Mouse (Mus musculus) lung, adult 2 months (tissue): Measurements from ENCODE around the gene Cdc14a. TPM values are rescaled to one million over a fixed set of nuclear protein-coding genes. Genes with fewer than 3 reads are reported as not detected.

Experiments used
- DNase-seq: peaks from one replicate; pipeline ENCODE4 v3.0.0; 2022
- H3K4me1 ChIP-seq: fragments of 200-500 bp; 2 replicates; pipeline ENCODE4 v1.6.1; 2011; ENCODE audit warnings: low read length; ENCODE audit not compliant: control insufficient read depth, insufficient read depth
- H3K4me3 ChIP-seq: fragments of 200-500 bp; replicated peaks from 2 replicates; pipeline ENCODE3; 2011; ENCODE audit warnings: low read depth, mild to moderate bottlenecking, control low read depth, low read length; ENCODE audit errors: extremely low read depth
- CTCF ChIP-seq: fragments of 200-500 bp; IDR thresholded peaks from 2 replicates; pipeline ENCODE4 v1.5.1; 2011; ENCODE audit warnings: mild to moderate bottlenecking, low read length, control low read depth; ENCODE audit not compliant: insufficient read depth
- POLR2A ChIP-seq: fragments of 200-500 bp; IDR thresholded peaks from 2 replicates; pipeline ENCODE4 v1.6.1; 2011; ENCODE audit warnings: low read depth, mild to moderate bottlenecking, control low read depth, low read length, borderline replicate concordance; ENCODE audit errors: extremely low read depth
- WGBS: fragments of 180-500 bp; shearing (Covaris S2); methylation state at CpG from one replicate; pipeline ENCODE4 v1.1.7; 2018; 5-methylcytosine and 5-hydroxymethylcytosine counted together
- polyA plus RNA-seq: library from polyadenylated mRNA; depleted of rRNA; stranded (reverse); fragments of >200 nt; gene quantifications from 2 replicates; pipeline ENCODE4 v1.2.3, GENCODE M21; 2012; rRNA removed

Gene Cdc14a
- polyA plus RNA-seq, 1 experiment = 7.2 TPM

- TF ChIP-seq CTCF (no peak), POLR2A (no peak)
- H3K4me3 ChIP-seq = no peak overlapping the region
- no peak for DNase-seq
- no peaks in the 10 kb centered on the region for H3K4me1 ChIP-seq
- 78% methylated on average over 4 of the region's 4 CpGs for WGBS
Observed at GRCm38 (mm10) chr3:116236856-116237255, 187.0 kb downstream of the Cdc14a start.

- 81% methylated on average over 3 of the region's 3 CpGs for WGBS
- Histone ChIP-seq H3K4me3 (no peak overlapping the region), H3K4me1 (no peaks in the 10 kb centered on the region)
- TF ChIP-seq CTCF = no peak
- no peak for TF ChIP-seq POLR2A
- no peak for DNase-seq
Observed at GRCm38 (mm10) chr3:116233515-116233914, 190.3 kb downstream of the Cdc14a start.

- H3K4me3 ChIP-seq = no peak overlapping the region
- H3K4me1 ChIP-seq = no peaks in the 10 kb centered on the region
- no peak for DNase-seq
- 82% methylated on average over 5 of the region's 5 CpGs for WGBS
- no peak for TF ChIP-seq POLR2A
- no peak for TF ChIP-seq CTCF
Observed at GRCm38 (mm10) chr3:116232763-116233162, 191.1 kb downstream of the Cdc14a start.

GRCm38 (mm10) chr3:116229336-116229735 is 194.5 kb downstream of the Cdc14a start:
- DNase-seq = no peak
- TF ChIP-seq CTCF (no peak), POLR2A (no peak)
- Histone ChIP-seq H3K4me3 (no peak overlapping the region), H3K4me1 (no peaks in the 10 kb centered on the region)
- 75% methylated on average over 4 of the region's 4 CpGs for WGBS

DNA sequence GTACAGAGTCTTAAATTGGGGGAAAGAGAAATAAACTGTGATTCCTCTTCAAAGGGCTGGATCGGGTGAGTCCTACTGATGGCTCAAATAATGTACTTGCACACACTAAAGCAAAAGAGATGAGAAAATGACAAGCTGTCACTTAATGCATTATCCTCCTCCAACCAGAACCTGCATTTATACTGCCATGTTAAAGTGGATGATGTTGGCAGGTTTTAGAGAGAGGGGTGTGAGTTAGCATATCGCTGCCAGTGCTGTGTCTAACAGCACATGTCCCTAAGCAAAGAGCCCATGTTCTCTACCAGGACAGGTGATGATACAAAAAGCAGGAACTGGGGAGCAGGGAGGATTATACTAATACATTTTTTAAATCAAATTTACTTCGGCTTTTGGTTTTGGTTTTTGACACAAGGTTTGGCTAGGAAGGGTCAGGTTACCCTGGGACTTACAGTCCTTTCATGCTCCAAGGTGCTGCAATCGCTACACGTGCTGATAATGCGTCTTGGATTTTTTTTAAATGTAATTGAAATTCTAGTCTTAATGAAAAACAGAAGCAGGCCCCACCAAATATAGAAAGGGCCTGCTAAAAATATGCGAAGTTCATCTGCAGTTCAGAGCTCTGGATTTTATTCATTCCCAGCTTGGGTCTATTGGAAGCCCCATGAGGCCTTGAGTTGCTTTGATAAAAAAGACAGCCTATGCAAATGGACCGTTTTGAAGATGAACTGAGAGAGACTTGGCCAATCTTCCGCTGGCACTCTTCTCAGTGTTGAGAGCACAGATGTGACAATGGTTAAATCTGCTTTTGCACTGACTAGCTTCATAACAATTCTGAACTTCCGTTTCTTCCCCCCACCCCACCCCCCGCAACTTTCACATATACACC is 195.2 kb downstream of the Cdc14a start:
- Histone ChIP-seq H3K4me1 (no peaks in the 10 kb centered on the region), H3K4me3 (no peak overlapping the region)
- 69% methylated on average over 11 of the region's 11 CpGs for WGBS
- no peak for DNase-seq
- TF ChIP-seq POLR2A (no peak), CTCF (no peak)

GRCm38 (mm10) chr3:116227383-116227782 is 196.4 kb downstream of the Cdc14a start:
- H3K4me3 ChIP-seq = no peak overlapping the region
- no peak for DNase-seq
- no peaks in the 10 kb centered on the region for H3K4me1 ChIP-seq
- TF ChIP-seq CTCF (no peak), POLR2A (no peak)
- 71% methylated on average over 5 of the region's 5 CpGs for WGBS

DNA sequence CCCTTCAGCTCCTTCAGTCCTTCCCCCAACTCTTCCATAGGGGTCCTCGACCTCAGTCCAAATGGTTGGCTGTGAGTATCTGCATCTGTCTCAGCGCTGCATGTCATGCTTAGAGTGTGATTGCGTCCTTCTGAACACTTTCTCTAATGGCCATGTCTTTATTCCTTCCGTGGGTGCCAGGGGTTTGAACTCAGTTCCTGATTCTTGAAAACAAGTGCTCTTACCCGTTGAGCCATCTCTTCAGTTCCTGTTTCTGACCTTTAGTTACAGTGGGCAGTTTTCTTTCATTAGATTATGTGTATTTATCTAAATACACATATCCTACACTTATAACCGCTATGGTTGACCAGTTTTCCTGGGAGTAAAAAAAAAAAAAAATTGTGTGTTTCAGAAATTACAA is 196.9 kb downstream of the Cdc14a start:
- WGBS = 82% methylated on average over 6 of the region's 6 CpGs
- no peak for DNase-seq
- TF ChIP-seq CTCF (no peak), POLR2A (no peak)
- Histone ChIP-seq H3K4me1 (no peaks in the 10 kb centered on the region), H3K4me3 (no peak overlapping the region)

Other genes with a start within 250 kb of the Cdc14a start
- 1.9 and 3.6 TPM in 2 replicates for gene Gpr88, start 170.5 kb downstream of the Cdc14a start, polyA plus RNA-seq
- 23.6 and 25.6 TPM in 2 replicates for gene Rtca, start 84.2 kb upstream of the Cdc14a start, polyA plus RNA-seq
- gene Dbt, start 89.0 kb upstream of the Cdc14a start, polyA plus RNA-seq = 4.1 and 6.9 TPM in 2 replicates
- 0.24 and 1.5 TPM in 2 replicates for gene Lrrc39, start 138.9 kb upstream of the Cdc14a start, polyA plus RNA-seq
- 1.1 and 1.7 TPM in 2 replicates for gene Sass6, start 170.9 kb upstream of the Cdc14a start, polyA plus RNA-seq
- 4.0 and 6.2 TPM in 2 replicates for gene Trmt13, start 190.6 kb upstream of the Cdc14a start, polyA plus RNA-seq
- 20.0 and 27.3 TPM in 2 replicates for gene Mfsd14a, start 238.6 kb upstream of the Cdc14a start, polyA plus RNA-seq